Mouse (Mus musculus) frontal cortex, postnatal 25 days (tissue): ENCODE results near the gene Tmem101.
A peak's percentile ranks its signal among the peaks of the same experiment; 100 is the strongest.
"Not testable (repeated sequence)": the region's sequence is repeated elsewhere in the genome, so short reads cannot be mapped to it uniquely, and the experiment has no call there.

ENCODE experiments used
- DNase-seq, 2 experiments: peaks; one replicate each; pipeline ENCODE4 v3.0.0; 2022; ENCODE audit warnings: low spot score in 2 of 2

The Tmem101 gene

GRCm38 (mm10) chr11:102156039-102156785 is at the start of gene Tmem101:
TSS of gene Tmem101 (minus strand) at chr11:102156404.
- DNase-seq: peak; percentile 79 to 80

DNA sequence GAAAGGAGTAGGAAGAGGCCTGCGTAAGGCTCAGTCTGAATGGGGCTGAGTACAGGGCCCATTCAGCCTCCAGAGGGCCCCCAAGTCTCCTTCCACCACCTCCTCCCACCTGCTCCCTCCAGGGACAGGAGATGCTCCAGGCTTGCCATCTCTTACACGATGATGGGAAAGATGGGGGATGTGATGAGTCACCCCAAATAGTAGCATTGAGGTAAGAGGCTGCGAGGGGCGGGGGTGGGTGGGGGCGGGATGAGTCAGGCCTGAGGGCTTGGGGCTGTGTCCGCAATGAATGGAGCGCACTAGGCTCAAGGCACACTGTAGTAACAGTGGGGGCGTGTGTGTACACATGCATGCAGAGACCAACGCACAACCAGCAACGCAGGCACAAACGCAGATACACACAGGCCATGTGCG is 45.2 kb upstream of the Tmem101 start:
- DNase-seq: no peak

GRCm38 (mm10) chr11:102199856-102200255 is 43.7 kb upstream of the Tmem101 start:
- no peak for DNase-seq

DNA sequence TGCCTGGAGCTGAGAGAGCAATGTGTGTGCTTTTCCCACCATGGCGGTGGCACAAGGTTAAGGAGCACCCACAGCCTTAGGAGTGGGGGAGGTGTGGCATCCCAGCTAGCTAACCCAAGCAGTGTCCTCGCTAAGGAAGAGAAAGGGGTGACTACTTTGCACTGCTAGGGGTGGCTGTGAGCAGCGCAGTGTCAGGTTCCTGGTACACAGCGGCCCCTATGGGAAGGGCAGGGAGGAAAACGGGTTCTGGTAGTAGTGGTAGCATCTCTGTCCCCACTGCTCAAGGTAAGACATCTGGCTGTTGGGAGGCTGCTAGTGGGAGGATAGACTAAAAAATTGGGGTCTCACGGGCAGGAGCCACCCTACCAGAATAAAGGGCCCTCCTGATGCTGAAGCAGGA is 42.0 kb upstream of the Tmem101 start:
- DNase-seq: no peak

- DNase-seq: no peak
Observed at GRCm38 (mm10) chr11:102196018-102196797, 40.0 kb upstream of the Tmem101 start.

DNA sequence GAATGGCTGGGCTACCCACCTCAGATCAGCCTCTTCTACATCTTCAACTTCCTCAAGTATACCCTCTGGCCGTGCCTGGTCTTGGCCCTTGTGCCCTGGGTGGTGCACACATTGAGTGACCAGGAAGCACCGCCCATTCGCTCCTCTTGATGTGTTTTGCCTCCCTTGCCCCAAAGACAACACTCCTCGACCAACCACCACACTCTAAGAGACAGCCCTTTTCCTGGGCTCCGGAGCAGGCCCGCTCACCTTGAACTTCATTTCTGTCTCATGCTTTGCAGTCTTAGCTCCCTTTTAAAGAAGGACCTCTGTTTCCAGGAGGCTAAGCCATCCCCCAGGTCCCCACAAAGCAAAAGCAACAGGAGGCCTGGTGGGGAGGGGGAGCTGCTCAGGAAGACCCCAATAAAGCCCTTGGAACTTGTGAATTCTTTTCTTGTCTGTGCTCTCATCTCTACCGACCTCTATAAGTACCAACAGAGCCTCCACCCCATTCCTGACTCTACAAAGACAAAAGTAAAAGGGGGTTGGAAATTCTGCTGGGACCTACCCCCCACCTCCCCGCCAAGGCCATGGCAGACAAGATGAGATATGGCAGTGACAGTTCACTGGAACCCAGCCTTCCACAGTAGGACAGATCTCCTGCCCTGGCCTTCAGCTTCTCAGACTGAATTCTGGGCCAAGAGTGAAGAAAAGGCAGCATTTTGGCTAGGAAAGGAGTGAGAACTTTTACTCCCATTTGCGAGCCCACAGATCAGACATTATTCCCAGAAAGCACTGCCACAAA is 37.6 kb upstream of the Tmem101 start:
- no peak for DNase-seq

DNA sequence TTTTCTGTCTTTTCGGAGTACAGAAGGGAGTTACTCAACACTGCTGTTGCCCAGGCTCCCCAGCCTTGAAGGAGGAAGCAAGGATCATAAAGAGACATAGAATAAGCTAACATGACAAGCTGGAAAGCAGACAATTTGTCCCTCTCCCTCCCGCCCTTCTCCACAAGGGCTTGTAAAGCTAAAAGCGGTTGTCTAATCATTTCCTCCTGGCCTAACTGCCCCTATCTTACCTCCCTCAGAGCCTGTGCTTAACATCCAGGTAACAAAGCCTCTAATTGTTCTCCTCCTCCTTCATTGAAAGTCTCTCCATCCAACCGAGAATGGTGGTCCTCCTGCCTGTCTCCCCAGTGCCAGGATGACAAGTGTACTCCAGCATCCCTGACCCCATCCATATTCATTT is 34.6 kb upstream of the Tmem101 start:
- no peak for DNase-seq

GRCm38 (mm10) chr11:102189461-102190436 is 33.5 kb upstream of the Tmem101 start, which contains the start of gene G6pc3:
TSS of gene G6pc3 (plus strand) at chr11:102189620.
- peak; percentile 81 to 82 for DNase-seq

DNA sequence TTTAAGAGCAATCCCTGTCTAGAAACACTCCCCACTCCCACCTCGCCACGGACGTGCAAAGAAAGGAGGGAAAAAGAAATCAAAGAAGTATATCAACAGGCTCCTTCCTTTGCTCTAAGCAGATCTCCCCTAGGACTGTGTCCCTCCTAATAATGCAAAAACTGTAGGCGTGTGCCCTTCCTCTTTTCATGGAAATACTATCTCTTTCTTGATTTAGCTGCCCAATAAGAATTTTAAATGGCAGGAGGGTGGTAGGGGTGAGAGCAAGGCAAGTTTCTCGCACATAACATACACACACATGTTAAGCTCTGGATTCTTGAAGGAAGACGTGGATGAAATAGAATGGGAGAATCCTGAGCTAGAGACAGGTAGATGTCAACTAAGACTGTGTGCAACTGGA is 32.8 kb upstream of the Tmem101 start:
- no peak for DNase-seq

- DNase-seq: no peak
Observed at GRCm38 (mm10) chr11:102186235-102186634, 30.0 kb upstream of the Tmem101 start.

GRCm38 (mm10) chr11:102185677-102186076 is 29.5 kb upstream of the Tmem101 start:
- no peak for DNase-seq

- peak; percentile 76 to 87 for DNase-seq
Observed at GRCm38 (mm10) chr11:102184646-102185495, 28.7 kb upstream of the Tmem101 start, which contains the start of gene Lsm12. TSS of gene Lsm12 (minus strand) at chr11:102185296.

DNA sequence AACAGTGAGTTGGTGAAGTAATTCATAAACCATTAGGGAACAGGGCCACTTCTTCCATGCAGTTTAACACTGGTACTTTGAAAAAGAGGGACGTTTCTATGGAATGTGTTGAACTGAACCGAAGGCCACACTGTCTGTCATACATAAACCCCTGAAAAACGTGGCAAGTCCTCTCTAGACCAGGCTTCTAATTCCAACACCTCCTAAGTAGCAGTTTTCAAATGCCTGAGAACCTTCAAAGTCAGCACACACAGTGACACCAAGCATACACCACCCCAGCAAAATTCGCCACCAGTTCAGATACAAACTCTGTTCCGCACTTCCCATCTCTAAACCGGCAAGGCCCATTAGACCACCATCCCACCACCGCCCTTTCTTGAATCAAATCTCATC is 28.0 kb upstream of the Tmem101 start:
- DNase-seq: no peak

- DNase-seq: no peak
Observed at GRCm38 (mm10) chr11:102179836-102180235, 23.6 kb upstream of the Tmem101 start.

- no peak for DNase-seq
Observed at GRCm38 (mm10) chr11:102168689-102169088, 12.5 kb upstream of the Tmem101 start.

GRCm38 (mm10) chr11:102167539-102167938 is 11.3 kb upstream of the Tmem101 start:
- DNase-seq: no peak

DNA sequence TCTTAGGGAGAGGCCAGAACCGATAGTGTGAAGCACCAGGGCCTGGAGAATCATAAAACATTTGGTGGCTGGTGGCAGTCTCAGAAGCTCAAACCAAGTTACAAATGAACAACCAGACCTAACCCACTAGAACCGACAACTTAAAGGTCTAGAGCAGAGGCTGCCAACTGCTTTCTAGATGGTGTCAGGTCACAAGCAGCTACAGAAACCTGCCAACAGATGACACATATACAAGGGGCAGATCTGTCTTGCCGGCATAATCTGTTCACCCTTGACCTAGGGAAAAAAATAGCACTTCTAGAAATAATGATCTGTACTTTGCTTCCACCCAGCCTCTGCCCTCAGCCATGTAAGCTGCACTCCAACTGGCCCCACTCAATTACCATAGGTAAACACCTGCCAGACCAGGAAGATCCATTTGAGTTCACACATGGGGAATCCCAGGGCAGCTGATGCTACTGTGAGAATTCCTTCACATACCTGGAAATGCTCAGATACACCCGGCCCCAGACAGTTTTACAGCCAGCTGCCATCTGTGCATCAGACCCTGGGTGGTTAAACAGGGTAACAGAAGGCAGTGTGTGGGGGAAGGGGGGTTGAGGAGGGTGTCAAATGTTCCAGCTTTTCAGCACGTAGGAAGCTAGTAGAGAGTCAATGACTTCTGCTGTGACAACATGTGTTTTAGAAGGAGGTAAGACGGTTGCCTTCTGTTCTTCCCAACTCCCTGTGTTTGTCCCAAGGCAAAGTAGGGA is 9.9 kb upstream of the Tmem101 start:
- no peak for DNase-seq

DNA sequence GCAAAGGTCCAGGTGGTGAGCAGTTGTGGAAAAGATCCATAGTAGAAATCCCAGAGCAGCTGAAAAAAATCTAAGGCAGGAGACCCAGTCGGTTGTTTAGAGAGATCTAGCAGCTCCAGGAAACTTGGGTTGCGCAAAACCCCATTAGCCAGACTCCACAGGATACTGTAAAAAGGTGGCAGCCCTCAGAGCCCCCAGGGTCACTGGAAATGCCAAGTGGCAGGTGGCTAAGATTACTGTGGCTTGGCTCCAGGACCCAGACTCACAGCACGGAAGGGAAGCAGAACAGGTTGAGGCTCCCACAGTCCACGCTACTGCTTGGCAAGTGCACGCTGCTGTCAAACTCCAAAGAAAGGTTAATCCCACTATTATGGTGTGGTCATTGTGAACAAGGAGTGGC is 3.6 kb upstream of the Tmem101 start:
- DNase-seq: no peak

GRCm38 (mm10) chr11:102158024-102158423 is 1.8 kb upstream of the Tmem101 start:
- not testable (repeated sequence) for DNase-seq
